Mouse (Mus musculus): ENCODE data around the gene Sumf1.

The Sumf1 gene

GRCm38 (mm10) chr6:108206914-108207566, 21.7 kb upstream of the Sumf1 start:
- DNase-seq = no peak

- no peak for DNase-seq
Observed at GRCm38 (mm10) chr6:108206145-108206544, 20.8 kb upstream of the Sumf1 start.

- DNase-seq = no peak
Observed at GRCm38 (mm10) chr6:108204322-108204721, 18.9 kb upstream of the Sumf1 start.

- no peak for DNase-seq
Observed at GRCm38 (mm10) chr6:108198286-108198685, 12.9 kb upstream of the Sumf1 start.

GRCm38 (mm10) chr6:108197117-108197516, 11.7 kb upstream of the Sumf1 start:
- DNase-seq = no peak

- DNase-seq = no peak
Observed at GRCm38 (mm10) chr6:108196665-108197064, 11.3 kb upstream of the Sumf1 start.

- DNase-seq = no peak
Observed at GRCm38 (mm10) chr6:108192632-108193031, 7.2 kb upstream of the Sumf1 start.

- no peak for DNase-seq
Observed at GRCm38 (mm10) chr6:108190690-108191089, 5.3 kb upstream of the Sumf1 start.

- no peak for DNase-seq
Observed at GRCm38 (mm10) chr6:108185685-108186009, 265 bp upstream of the Sumf1 start.

GRCm38 (mm10) chr6:108179087-108179486, 6.3 kb downstream of the Sumf1 start:
- DNase-seq = no peak

- DNase-seq = no peak
Observed at GRCm38 (mm10) chr6:108174181-108174580, 11.2 kb downstream of the Sumf1 start.

- DNase-seq = no peak
Observed at GRCm38 (mm10) chr6:108172219-108172618, 13.2 kb downstream of the Sumf1 start.

GRCm38 (mm10) chr6:108169466-108169865, 15.9 kb downstream of the Sumf1 start:
- no peak for DNase-seq

GRCm38 (mm10) chr6:108168723-108169122, 16.7 kb downstream of the Sumf1 start:
- DNase-seq = no peak

GRCm38 (mm10) chr6:108167946-108168680, 17.3 kb downstream of the Sumf1 start:
- no peak for DNase-seq

- no peak for DNase-seq
Observed at GRCm38 (mm10) chr6:108165598-108165997, 19.8 kb downstream of the Sumf1 start.

GRCm38 (mm10) chr6:108164935-108165334, 20.4 kb downstream of the Sumf1 start:
- no peak for DNase-seq

GRCm38 (mm10) chr6:108160608-108161007, 24.8 kb downstream of the Sumf1 start:
- no peak for DNase-seq

GRCm38 (mm10) chr6:108156881-108157280, 28.5 kb downstream of the Sumf1 start:
- no peak for DNase-seq

- DNase-seq = no peak
Observed at GRCm38 (mm10) chr6:108154243-108154642, 31.1 kb downstream of the Sumf1 start.

- DNase-seq = no peak
Observed at GRCm38 (mm10) chr6:108152661-108153269, 32.6 kb downstream of the Sumf1 start.

- no peak for DNase-seq
Observed at GRCm38 (mm10) chr6:108152081-108152480, 33.3 kb downstream of the Sumf1 start.

GRCm38 (mm10) chr6:108149235-108149634, 36.1 kb downstream of the Sumf1 start:
- no peak for DNase-seq

GRCm38 (mm10) chr6:108148435-108148834, 36.9 kb downstream of the Sumf1 start:
- DNase-seq = no peak
